Mouse (Mus musculus): ENCODE data around the gene Zfp768. TPM values are rescaled to one million over a fixed set of nuclear protein-coding genes. Genes with fewer than 3 reads are reported as not detected.
"Not testable (repeated sequence)": the region's sequence is repeated elsewhere in the genome, so short reads cannot be mapped to it uniquely, and the experiment has no call there.

Gene Zfp768
- polyA plus RNA-seq, 1 experiment from 2014 or later: 5.1 TPM

GRCm38 (mm10) chr7:127344371-127344770 is 1.0 kb downstream of the Zfp768 start:
- Histone ChIP-seq H3K4me2 (replicated peaks; ENCODE audit: low read depth, low read length) (peak overlapping the region; percentile 61), H3K36me3 (ENCODE audit: control insufficient read depth, insufficient read depth, low read length) (0 out of 2 replicates have a peak, but pooled peaks cover 2% of the 10 kb centered on the region), H3K4me3 (ENCODE audit: low read depth, low read length) (peak overlapping the region; percentile 92), H3K9ac (ENCODE audit: low read depth, low read length) (peak overlapping the region; percentile 94), H3K4me1 (replicated peaks; ENCODE audit: control insufficient read depth, insufficient read depth, low read length) (peaks cover 3% of the 10 kb centered on the region; the same call in 1 of the 2 replicates), H3K27ac (ENCODE audit: low read depth, low read length) (no peak overlapping the region), H3K9me3 (ENCODE audit: control insufficient read depth, low read length) (no peaks in the 10 kb centered on the region), H3K27me3 (ENCODE audit: control insufficient read depth, insufficient read depth, low read length) (no peaks in the 10 kb centered on the region)
- no peak for DNase-seq (ENCODE audit: low spot score)
- WGBS: 90% methylated on average over 8 of the region's 8 CpGs
- no peak for ATAC-seq (ENCODE audit: low FRiP score)

- no peak overlapping the region for H3K27ac ChIP-seq (ENCODE audit: low read depth, low read length)
- H3K4me3 ChIP-seq (ENCODE audit: low read depth, low read length): no peak overlapping the region
- DNase-seq (ENCODE audit: low spot score): no peak
- no peak for ATAC-seq (ENCODE audit: low FRiP score)
- H3K9ac ChIP-seq (ENCODE audit: low read depth, low read length): no peak overlapping the region
- H3K4me1 ChIP-seq (replicated peaks; ENCODE audit: control insufficient read depth, insufficient read depth, low read length): peaks cover 3% of the 10 kb centered on the region; the same call in 1 of the 2 replicates
- 0 out of 2 replicates have a peak, but pooled peaks cover 2% of the 10 kb centered on the region for H3K36me3 ChIP-seq (ENCODE audit: control insufficient read depth, insufficient read depth, low read length)
- no peaks in the 10 kb centered on the region for H3K9me3 ChIP-seq (ENCODE audit: control insufficient read depth, low read length)
- no peaks in the 10 kb centered on the region for H3K27me3 ChIP-seq (ENCODE audit: control insufficient read depth, insufficient read depth, low read length)
- WGBS: 94% methylated on average over 38 of the region's 38 CpGs
- no peak overlapping the region for H3K4me2 ChIP-seq (replicated peaks; ENCODE audit: low read depth, low read length)
Measured at GRCm38 (mm10) chr7:127343351-127344019, 1.9 kb downstream of the Zfp768 start.

GRCm38 (mm10) chr7:127342888-127343287 is 2.5 kb downstream of the Zfp768 start:
- H3K4me1 ChIP-seq (replicated peaks; ENCODE audit: control insufficient read depth, insufficient read depth, low read length): peaks cover 3% of the 10 kb centered on the region; the same call in 1 of the 2 replicates
- H3K27ac ChIP-seq (ENCODE audit: low read depth, low read length): no peak overlapping the region
- no peak overlapping the region for H3K9ac ChIP-seq (ENCODE audit: low read depth, low read length)
- H3K9me3 ChIP-seq (ENCODE audit: control insufficient read depth, low read length): no peaks in the 10 kb centered on the region
- ATAC-seq (ENCODE audit: low FRiP score): no peak
- 96% methylated on average over 7 of the region's 7 CpGs for WGBS
- no peak for DNase-seq (ENCODE audit: low spot score)
- no peak overlapping the region for H3K4me3 ChIP-seq (ENCODE audit: low read depth, low read length)
- H3K36me3 ChIP-seq (ENCODE audit: control insufficient read depth, insufficient read depth, low read length): 0 out of 2 replicates have a peak, but pooled peaks cover 2% of the 10 kb centered on the region
- H3K4me2 ChIP-seq (replicated peaks; ENCODE audit: low read depth, low read length): no peak overlapping the region
- H3K27me3 ChIP-seq (ENCODE audit: control insufficient read depth, insufficient read depth, low read length): no peaks in the 10 kb centered on the region

- Histone ChIP-seq H3K27ac (ENCODE audit: low read depth, low read length) (no peak overlapping the region), H3K9me3 (ENCODE audit: control insufficient read depth, low read length) (no peaks in the 10 kb centered on the region), H3K9ac (ENCODE audit: low read depth, low read length) (no peak overlapping the region), H3K4me1 (replicated peaks; ENCODE audit: control insufficient read depth, insufficient read depth, low read length) (peaks cover 3% of the 10 kb centered on the region; the same call in 1 of the 2 replicates), H3K4me2 (replicated peaks; ENCODE audit: low read depth, low read length) (no peak overlapping the region), H3K36me3 (ENCODE audit: control insufficient read depth, insufficient read depth, low read length) (0 out of 2 replicates have a peak, but pooled peaks cover 2% of the 10 kb centered on the region), H3K27me3 (ENCODE audit: control insufficient read depth, insufficient read depth, low read length) (no peaks in the 10 kb centered on the region), H3K4me3 (ENCODE audit: low read depth, low read length) (no peak overlapping the region)
- ATAC-seq (ENCODE audit: low FRiP score): no peak
- WGBS: 64% methylated on average over 4 of the region's 4 CpGs
- no peak for DNase-seq (ENCODE audit: low spot score)
Measured at GRCm38 (mm10) chr7:127342332-127342731, 3.1 kb downstream of the Zfp768 start.

- H3K4me3 ChIP-seq (ENCODE audit: low read depth, low read length); DNase-seq (ENCODE audit: low spot score): not testable (repeated sequence)
Measured at GRCm38 (mm10) chr7:127341861-127342260, 3.5 kb downstream of the Zfp768 start.

GRCm38 (mm10) chr7:127341356-127341755 is 4.0 kb downstream of the Zfp768 start:
- DNase-seq (ENCODE audit: low spot score) (no peak), ATAC-seq (ENCODE audit: low FRiP score) (no peak)
- Histone ChIP-seq H3K27ac (ENCODE audit: low read depth, low read length) (no peak overlapping the region), H3K27me3 (ENCODE audit: control insufficient read depth, insufficient read depth, low read length) (no peaks in the 10 kb centered on the region), H3K4me1 (replicated peaks; ENCODE audit: control insufficient read depth, insufficient read depth, low read length) (peaks cover 3% of the 10 kb centered on the region; the same call in 1 of the 2 replicates), H3K4me2 (replicated peaks; ENCODE audit: low read depth, low read length) (no peak overlapping the region), H3K36me3 (ENCODE audit: control insufficient read depth, insufficient read depth, low read length) (0 out of 2 replicates have a peak, but pooled peaks cover 2% of the 10 kb centered on the region), H3K9ac (ENCODE audit: low read depth, low read length) (no peak overlapping the region), H3K4me3 (ENCODE audit: low read depth, low read length) (no peak overlapping the region), H3K9me3 (ENCODE audit: control insufficient read depth, low read length) (no peaks in the 10 kb centered on the region)
- 96% methylated on average over 8 of the region's 8 CpGs for WGBS

More at GRCm38 (mm10) chr7:127341861-127342260, 3.5 kb downstream of the Zfp768 start:
- not testable (repeated sequence) for H3K36me3 ChIP-seq (ENCODE audit: control insufficient read depth, insufficient read depth, low read length); H3K27ac ChIP-seq (ENCODE audit: low read depth, low read length); H3K9ac ChIP-seq (ENCODE audit: low read depth, low read length); H3K9me3 ChIP-seq (ENCODE audit: control insufficient read depth, low read length); H3K4me2 ChIP-seq (replicated peaks; ENCODE audit: low read depth, low read length); ATAC-seq (ENCODE audit: low FRiP score); H3K4me1 ChIP-seq (replicated peaks; ENCODE audit: control insufficient read depth, insufficient read depth, low read length); H3K27me3 ChIP-seq (ENCODE audit: control insufficient read depth, insufficient read depth, low read length)
- 91% methylated on average over 6 of the region's 6 CpGs for WGBS

- ATAC-seq (ENCODE audit: low FRiP score): no peak
- no peaks in the 10 kb centered on the region for H3K36me3 ChIP-seq (ENCODE audit: control insufficient read depth, insufficient read depth, low read length)
Measured at GRCm38 (mm10) chr7:127337636-127338035, 7.8 kb downstream of the Zfp768 start.

GRCm38 (mm10) chr7:127335604-127336003 is 9.8 kb downstream of the Zfp768 start:
- DNase-seq (ENCODE audit: low spot score) (no peak), ATAC-seq (ENCODE audit: low FRiP score) (no peak)
- Histone ChIP-seq H3K27ac (ENCODE audit: low read depth, low read length) (no peak overlapping the region), H3K4me3 (ENCODE audit: low read depth, low read length) (no peak overlapping the region), H3K27me3 (ENCODE audit: control insufficient read depth, insufficient read depth, low read length) (no peaks in the 10 kb centered on the region), H3K36me3 (ENCODE audit: control insufficient read depth, insufficient read depth, low read length) (no peaks in the 10 kb centered on the region), H3K9me3 (ENCODE audit: control insufficient read depth, low read length) (no peaks in the 10 kb centered on the region), H3K4me2 (replicated peaks; ENCODE audit: low read depth, low read length) (no peak overlapping the region), H3K4me1 (replicated peaks; ENCODE audit: control insufficient read depth, insufficient read depth, low read length) (no peaks in the 10 kb centered on the region), H3K9ac (ENCODE audit: low read depth, low read length) (no peak overlapping the region)
- 89% methylated on average over 4 of the region's 4 CpGs for WGBS

More at GRCm38 (mm10) chr7:127337636-127338035, 7.8 kb downstream of the Zfp768 start:
- H3K4me3 ChIP-seq (ENCODE audit: low read depth, low read length): no peak overlapping the region
- H3K4me2 ChIP-seq (replicated peaks; ENCODE audit: low read depth, low read length): no peak overlapping the region
- 80% methylated on average over 4 of the region's 4 CpGs for WGBS
- H3K27me3 ChIP-seq (ENCODE audit: control insufficient read depth, insufficient read depth, low read length): no peaks in the 10 kb centered on the region
- H3K27ac ChIP-seq (ENCODE audit: low read depth, low read length): no peak overlapping the region
- no peak overlapping the region for H3K9ac ChIP-seq (ENCODE audit: low read depth, low read length)
- no peaks in the 10 kb centered on the region for H3K4me1 ChIP-seq (replicated peaks; ENCODE audit: control insufficient read depth, insufficient read depth, low read length)
- no peak for DNase-seq (ENCODE audit: low spot score)
- no peaks in the 10 kb centered on the region for H3K9me3 ChIP-seq (ENCODE audit: control insufficient read depth, low read length)

GRCm38 (mm10) chr7:127333240-127333639 is 12.1 kb downstream of the Zfp768 start:
- no peaks in the 10 kb centered on the region for H3K27me3 ChIP-seq (ENCODE audit: control insufficient read depth, insufficient read depth, low read length)
- no peaks in the 10 kb centered on the region for H3K4me1 ChIP-seq (replicated peaks; ENCODE audit: control insufficient read depth, insufficient read depth, low read length)
- H3K9me3 ChIP-seq (ENCODE audit: control insufficient read depth, low read length): no peaks in the 10 kb centered on the region
- no peak overlapping the region for H3K9ac ChIP-seq (ENCODE audit: low read depth, low read length)
- no peak for ATAC-seq (ENCODE audit: low FRiP score)
- H3K27ac ChIP-seq (ENCODE audit: low read depth, low read length): no peak overlapping the region
- no peak for DNase-seq (ENCODE audit: low spot score)
- H3K4me3 ChIP-seq (ENCODE audit: low read depth, low read length): no peak overlapping the region
- 83% methylated on average over 6 of the region's 6 CpGs for WGBS
- no peak overlapping the region for H3K4me2 ChIP-seq (replicated peaks; ENCODE audit: low read depth, low read length)
- H3K36me3 ChIP-seq (ENCODE audit: control insufficient read depth, insufficient read depth, low read length): no peaks in the 10 kb centered on the region
